Mouse (Mus musculus) right cerebral cortex, adult 18-20 months (tissue): ENCODE data around the gene Man1c1.

Experiments used
- DNase-seq: peaks from one replicate; pipeline ENCODE4 v3.0.0; 2022; ENCODE audit warnings: mixed read lengths

Man1c1 gene

GRCm38 (mm10) chr4:134632131-134632711 is 71.9 kb downstream of the Man1c1 start:
- peak; percentile 51 for DNase-seq

- peak; percentile 91 for DNase-seq
Observed at GRCm38 (mm10) chr4:134631471-134632130, 72.5 kb downstream of the Man1c1 start.

- no peak for DNase-seq
Observed at GRCm38 (mm10) chr4:134628575-134629384, 75.3 kb downstream of the Man1c1 start.

- DNase-seq = no peak
Observed at GRCm38 (mm10) chr4:134628058-134628457, 76.0 kb downstream of the Man1c1 start.

- DNase-seq = no peak
Observed at GRCm38 (mm10) chr4:134626883-134627282, 77.2 kb downstream of the Man1c1 start.

GRCm38 (mm10) chr4:134626350-134626749 is 77.7 kb downstream of the Man1c1 start:
- peak; percentile 86 for DNase-seq

GRCm38 (mm10) chr4:134624109-134624862 is 79.8 kb downstream of the Man1c1 start:
- peak; percentile 64 for DNase-seq

GRCm38 (mm10) chr4:134621695-134622094 is 82.4 kb downstream of the Man1c1 start:
- no peak for DNase-seq

- no peak for DNase-seq
Observed at GRCm38 (mm10) chr4:134620246-134620645, 83.8 kb downstream of the Man1c1 start.

GRCm38 (mm10) chr4:134619489-134619870 is 84.6 kb downstream of the Man1c1 start:
- DNase-seq = no peak

- no peak for DNase-seq
Observed at GRCm38 (mm10) chr4:134618810-134619488, 85.1 kb downstream of the Man1c1 start.

GRCm38 (mm10) chr4:134617779-134618178 is 86.3 kb downstream of the Man1c1 start:
- no peak for DNase-seq

- no peak for DNase-seq
Observed at GRCm38 (mm10) chr4:134615929-134616625, 88.0 kb downstream of the Man1c1 start.

GRCm38 (mm10) chr4:134612070-134612667 is 91.9 kb downstream of the Man1c1 start:
- no peak for DNase-seq

- DNase-seq = no peak
Observed at GRCm38 (mm10) chr4:134610616-134611015, 93.5 kb downstream of the Man1c1 start.

GRCm38 (mm10) chr4:134607679-134608078 is 96.4 kb downstream of the Man1c1 start:
- no peak for DNase-seq

- DNase-seq = peak; percentile 46
Observed at GRCm38 (mm10) chr4:134606054-134606453, 98.0 kb downstream of the Man1c1 start.

GRCm38 (mm10) chr4:134604472-134604871 is 99.6 kb downstream of the Man1c1 start:
- DNase-seq = no peak

GRCm38 (mm10) chr4:134603553-134603952 is 100.5 kb downstream of the Man1c1 start:
- no peak for DNase-seq

- no peak for DNase-seq
Observed at GRCm38 (mm10) chr4:134602610-134603009, 101.5 kb downstream of the Man1c1 start.

GRCm38 (mm10) chr4:134601981-134602380 is 102.1 kb downstream of the Man1c1 start:
- no peak for DNase-seq
